Mouse (Mus musculus): ENCODE measurements around the gene Praf2.

- TF ChIP-seq CTCF (IDR thresholded peaks at IDR 0.05 in 2 of 3, conservative IDR thresholded peaks at IDR 0.05 in 1 of 3; ENCODE audit: control insufficient read depth in 1 of 3, insufficient read depth in 1 of 3, low read depth in 2 of 3, low read length in 3 of 3, poor library complexity in 1 of 3, severe bottlenecking in 1 of 3) (no peak), TCF12 (IDR thresholded peaks at IDR 0.05; ENCODE audit: low read depth, low read length) (no peak), POLR2A (IDR thresholded peaks at IDR 0.05; ENCODE audit: control insufficient read depth in 1 of 2, insufficient read depth in 1 of 2, low read depth in 1 of 2, low read length in 2 of 2, poor library complexity in 1 of 2) (no peak), ZC3H11A (IDR thresholded peaks at IDR 0.05; ENCODE audit: low read depth, low read length) (no peak), NELFE (IDR thresholded peaks at IDR 0.05; ENCODE audit: low read depth, low read length) (no peak), HCFC1 (IDR thresholded peaks at IDR 0.05; ENCODE audit: low read depth, low read length) (no peak), BHLHE40 (IDR thresholded peaks at IDR 0.05; ENCODE audit: borderline replicate concordance, low read depth, low read length) (no peak), CHD1 (IDR thresholded peaks at IDR 0.05; ENCODE audit: low read depth, low read length) (no peak), SMC3 (IDR thresholded peaks at IDR 0.05; ENCODE audit: low read depth, low read length) (no peak), MAZ (IDR thresholded peaks at IDR 0.05; ENCODE audit: low read depth, low read length) (no peak), GATA1 (IDR thresholded peaks at IDR 0.05; ENCODE audit: low read depth, low read length) (no peak), EP300 (IDR thresholded peaks at IDR 0.05; ENCODE audit: low read depth in 1 of 2, low read length in 2 of 2) (no peak), POLR2AphosphoS2 (IDR thresholded peaks at IDR 0.05; ENCODE audit: low read length) (no peak)
Measured at GRCm38 (mm10) chrX:7739336-7740081, 11.3 kb downstream of the Praf2 start.
